Mouse (Mus musculus): ENCODE data around the gene 2410131K14Rik.
A peak's percentile ranks its signal among the peaks of the same experiment; 100 is the strongest.

DNA sequence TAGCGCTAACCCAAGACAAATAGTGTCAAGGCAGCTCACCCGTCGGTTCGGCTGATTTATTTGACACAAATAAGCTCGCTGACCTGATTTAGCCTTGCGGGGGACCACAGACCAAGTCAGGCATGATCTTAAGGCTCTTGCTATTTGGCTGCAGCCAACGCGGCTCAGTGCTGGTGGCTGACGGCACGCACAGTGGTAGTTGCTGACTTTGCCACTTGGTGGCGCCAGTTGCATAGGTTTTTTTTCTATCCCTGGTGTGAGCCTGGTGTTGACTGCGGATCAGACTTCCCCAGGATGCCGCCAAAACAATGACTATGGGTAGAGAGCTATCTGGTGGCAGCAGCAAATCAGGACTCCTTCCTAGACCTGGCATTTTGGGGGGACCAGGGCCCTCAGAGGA is 24.0 kb downstream of the 2410131K14Rik start:
- TF ChIP-seq POLR2A (IDR thresholded peaks at IDR 0.05; ENCODE audit: control insufficient read depth, low read depth, low read length) (no peak), CTCF (IDR thresholded peaks at IDR 0.05; ENCODE audit: control insufficient read depth, insufficient read depth, insufficient replicate concordance, low read depth, low read length) (peak; percentile 91; the same call in 1 of the 2 replicates)
